8 mouse cellular contexts compared by ENCODE assay signal in the genomic region with DNA sequence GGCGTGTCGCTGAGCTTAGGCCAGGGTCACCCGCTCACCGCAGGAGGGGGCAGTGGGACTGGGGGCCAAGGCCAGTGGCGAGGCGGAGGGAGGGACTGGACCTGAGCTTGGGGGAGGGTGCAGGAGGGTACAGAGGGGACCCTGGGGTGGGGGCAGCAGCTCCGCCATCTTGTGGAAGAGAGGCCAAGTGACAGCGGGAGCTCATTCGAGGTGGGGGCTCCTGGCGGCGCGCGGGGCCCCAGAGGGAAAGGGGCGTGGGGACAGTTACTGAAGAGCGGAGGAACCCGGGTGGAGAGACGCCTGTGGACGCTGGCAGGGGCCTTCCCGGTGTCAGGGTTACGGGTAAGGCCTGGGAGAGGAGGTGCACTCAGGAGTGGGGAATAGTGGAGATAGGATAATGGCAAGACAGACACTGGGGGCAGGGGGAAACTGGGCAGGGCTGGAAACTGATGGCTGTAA. TPM values are rescaled to one million over a fixed set of nuclear protein-coding genes. Genes with fewer than 3 reads are reported as not detected.
A peak's percentile ranks its signal among the peaks of the same experiment; 100 is the strongest.
DNase-seq lines count a peak whose midpoint lies in the region; ATAC-seq and TF ChIP-seq lines count a peak whose summit lies in the region.

No protein-coding gene starts in this region.

- H3K4me2 ChIP-seq in heart, embryonic 14.5 days (ENCODE audit: low read length) = peak overlapping the region; percentile 84
- H3K4me2 ChIP-seq in intestine, embryonic 14.5 days (ENCODE audit: low read length) = peak overlapping the region; percentile 76
- H3K4me2 ChIP-seq in myocyte (ENCODE audit: low read depth) = peak overlapping the region; percentile 61

- H3K27me3 ChIP-seq in heart, embryonic 14.5 days (ENCODE audit: control insufficient read depth, insufficient read depth, low read length) = no peaks in the 10 kb centered on the region
- H3K27me3 ChIP-seq in C2C12 (ENCODE audit: control insufficient read depth, insufficient read depth, insufficient read length) (no peaks in the 10 kb centered on the region), myocyte (ENCODE audit: control insufficient read depth, insufficient read depth, insufficient read length) (peaks cover 4% of the 10 kb centered on the region)
- no peaks in the 10 kb centered on the region for H3K27me3 ChIP-seq in intestine, embryonic 14.5 days (replicated peaks; ENCODE audit: control insufficient read depth, insufficient read depth, low read length)

- peak overlapping the region; percentile 90 for H3K9ac ChIP-seq in heart, embryonic 14.5 days (ENCODE audit: low read length)
- H3K9ac ChIP-seq in intestine, embryonic 14.5 days (ENCODE audit: low read length) = peak overlapping the region; percentile 75

- H3K79me2 ChIP-seq in C2C12 (ENCODE audit: control insufficient read depth, insufficient read depth) (peaks cover 24% of the 10 kb centered on the region), myocyte (ENCODE audit: control insufficient read depth, insufficient read depth) (no peaks in the 10 kb centered on the region)

- DNase-seq in heart, adult 18-20 months = no peak
- peak; percentile 32 for DNase-seq in c-Kit-negative CD71-positive TER-119-positive erythroid progenitor cells, embryonic 14.5 days (ENCODE audit: low read depth, low spot score)
- no peak for DNase-seq in intestine, embryonic 14.5 days (ENCODE audit: low spot score)
- no peak for DNase-seq in MN1 (ENCODE audit: low spot score)
- no peak for DNase-seq in layer of hippocampus, adult 11-12 months (ENCODE audit: low spot score)

- under 1% methylated on average over 20 of the region's 20 CpGs for WGBS in heart, embryonic 14.5 days
- under 1% methylated on average over 19 of the region's 20 CpGs for WGBS in intestine, embryonic 14.5 days

- H3K36me3 ChIP-seq in heart, embryonic 14.5 days (ENCODE audit: control insufficient read depth, insufficient read depth, low read length) = peaks cover 4% of the 10 kb centered on the region; the same call in 1 of the 2 replicates
- H3K36me3 ChIP-seq in C2C12 (ENCODE audit: control insufficient read depth, insufficient read depth) (no peaks in the 10 kb centered on the region), myocyte (ENCODE audit: control insufficient read depth, insufficient read depth) (no peaks in the 10 kb centered on the region)
- H3K36me3 ChIP-seq in intestine, embryonic 14.5 days (ENCODE audit: control insufficient read depth, insufficient read depth, low read length) = peaks cover 6% of the 10 kb centered on the region

- no peaks in the 10 kb centered on the region for H3K9me3 ChIP-seq in heart, embryonic 14.5 days (ENCODE audit: control insufficient read depth, low read length)
- no peaks in the 10 kb centered on the region for H3K9me3 ChIP-seq in intestine, embryonic 14.5 days (ENCODE audit: control insufficient read depth, low read length)

- H3K27ac ChIP-seq in heart, embryonic 14.5 days (replicated peaks in 1 of 2; ENCODE audit: control insufficient read depth in 1 of 2, insufficient read depth in 1 of 2, low read depth in 2 of 2, low read length in 2 of 2) = peak overlapping the region; percentile 94 to 95
- peak overlapping the region; percentile 85 for H3K27ac ChIP-seq in intestine, embryonic 14.5 days (ENCODE audit: low read depth)

- peak overlapping the region; percentile 89 to 96 for H3K4me3 ChIP-seq in heart, embryonic 14.5 days (ENCODE audit: control insufficient read depth in 1 of 2, insufficient read depth in 1 of 2, low read depth in 1 of 2, low read length in 2 of 2)
- H3K4me3 ChIP-seq in C2C12 (ENCODE audit: insufficient read depth, poor library complexity, severe bottlenecking) = peak overlapping the region; percentile 89
- H3K4me3 ChIP-seq in intestine, embryonic 14.5 days (ENCODE audit: low read depth, low read length) = peak overlapping the region; percentile 73
- peak overlapping the region; percentile 49 for H3K4me3 ChIP-seq in myocyte

- no peak for TF ChIP-seq CTCF in C2C12 (IDR thresholded peaks at IDR 0.05; ENCODE audit: control insufficient read depth, insufficient read depth, insufficient read length)

- ATAC-seq in heart, embryonic 14.5 days (ENCODE audit: insufficient number of reproducible peaks, insufficient read depth, low FRiP score, low read depth) = peak; percentile 87
- ATAC-seq in intestine, embryonic 14.5 days (replicated peaks; ENCODE audit: low FRiP score, low TSS enrichment, low read depth) = peak; percentile 83

- peak overlapping the region; percentile 77 for H3ac ChIP-seq in C2C12 (ENCODE audit: control insufficient read depth, insufficient read length, low read depth)
- peak overlapping the region; percentile 79 for H3ac ChIP-seq in myocyte (ENCODE audit: control insufficient read depth, insufficient read length)

- no peak for TF ChIP-seq POLR2A in myocyte (IDR thresholded peaks at IDR 0.05; ENCODE audit: insufficient read length, low read depth)

- peaks cover 0 to 12% of the 10 kb centered on the region in 2 experiments; a peak in 2 of 4 replicates for H3K4me1 ChIP-seq in heart, embryonic 14.5 days (ENCODE audit: control insufficient read depth in 2 of 2, insufficient read depth in 2 of 2, low read length in 2 of 2)
- H3K4me1 ChIP-seq in intestine, embryonic 14.5 days (replicated peaks; ENCODE audit: control insufficient read depth, insufficient read depth, low read length) = peaks cover 8% of the 10 kb centered on the region; the same call in 1 of the 2 replicates

- H3K79me3 ChIP-seq in C2C12 (ENCODE audit: low read depth) = no peaks in the 10 kb centered on the region

TF ChIP-seq in C2C12, 6 proteins besides CTCF, POLR2A, EP300 and RAD21:
- TF ChIP-seq CEBPB (IDR thresholded peaks at IDR 0.05; ENCODE audit: low read depth) (no peak), MAX (IDR thresholded peaks at IDR 0.05) (no peak), MYOD1 (IDR thresholded peaks at IDR 0.05; ENCODE audit: control insufficient read depth, insufficient read length, low read depth) (no peak)

TF ChIP-seq in myocyte, 11 proteins besides CTCF, POLR2A, EP300 and RAD21:
- TF ChIP-seq CEBPB (IDR thresholded peaks at IDR 0.05; ENCODE audit: insufficient read depth, poor library complexity, severe bottlenecking) (no peak), TCF12 (IDR thresholded peaks at IDR 0.05; ENCODE audit: insufficient read depth, poor library complexity, severe bottlenecking) (no peak), MAX (IDR thresholded peaks at IDR 0.05; ENCODE audit: low read depth) (no peak), TCF3 (IDR thresholded peaks at IDR 0.05; ENCODE audit: insufficient read length, low read depth) (no peak), MYOD1 (IDR thresholded peaks at IDR 0.05; ENCODE audit: control insufficient read depth in 1 of 3, insufficient read length in 2 of 3, low read depth in 2 of 3) (no peak), POLR2AphosphoS2 (IDR thresholded peaks at IDR 0.05; ENCODE audit: insufficient read length, low read depth) (no peak), REST (IDR thresholded peaks at IDR 0.05; ENCODE audit: insufficient read depth, insufficient read length) (no peak), E2F4 (IDR thresholded peaks at IDR 0.05; ENCODE audit: insufficient read depth) (no peak), MYOG (IDR thresholded peaks at IDR 0.05; ENCODE audit: control insufficient read depth in 1 of 3, insufficient read depth in 1 of 3, insufficient read length in 2 of 3, low read depth in 2 of 3) (no peak), USF1 (IDR thresholded peaks at IDR 0.05; ENCODE audit: low read depth) (no peak)
TF ChIP-seq in myocyte: peak in this region for 0.

RNA-seq across cellular contexts. Expression of gene Btrc, which starts 0.4 kb away (rescaled TPM):
- polyA plus RNA-seq in heart, embryonic 14.5 days (2014; fragmentation: Nextera tagmentation; extraction: Ambion mirVana) = 36.4 and 37.4 TPM in 2 replicates
- 10 to 100 TPM; 22.2 to 25.7 TPM for total RNA-seq in heart, adult 18-20 months (2021)
- polyA plus RNA-seq in C2C12 (2012; fragmentation: generic; extraction: Trizol) (11.9 TPM), myocyte (2012; fragmentation: generic; extraction: Trizol) (17.0 TPM)
- polyA plus RNA-seq in intestine, embryonic 14.5 days (2014; fragmentation: Nextera tagmentation; extraction: Ambion mirVana) = 38.0 and 48.0 TPM in 2 replicates
